Mouse (Mus musculus): ENCODE measurements around the gene Lix1.

DNA sequence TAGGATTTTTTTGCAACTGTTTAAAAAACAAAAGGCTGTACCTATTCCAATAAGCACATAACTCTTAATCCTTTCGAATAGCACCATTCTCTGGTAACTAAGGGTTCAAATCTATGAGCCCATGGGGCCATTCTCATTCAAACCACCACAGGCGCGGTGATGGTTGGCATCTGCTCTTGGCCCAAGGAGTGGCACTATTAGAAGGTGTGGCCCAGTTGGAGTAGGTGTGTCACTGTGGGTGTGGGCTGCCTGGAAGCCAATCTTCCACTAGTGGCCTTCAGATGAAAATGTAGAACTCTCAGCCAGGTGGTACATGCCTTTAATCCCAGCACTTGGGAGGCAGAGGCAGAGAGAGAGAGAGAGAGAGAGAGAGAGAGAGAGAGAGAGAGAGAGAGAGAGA lies 11.7 kb downstream of the Lix1 start:
- TF ChIP-seq CTCF (IDR thresholded peaks at IDR 0.05; ENCODE audit: low read depth) (no peak), EP300 (IDR thresholded peaks at IDR 0.05; ENCODE audit: low read depth) (no peak)

Data from liver, embryonic 14.5 days (tissue).